Mouse (Mus musculus) ES-E14 (cell line): ENCODE data around the gene H2-Ob.

Experiments used
- HCFC1 ChIP-seq: IDR thresholded peaks from 2 replicates; pipeline ENCODE4 v1.6.1; 2012; ENCODE audit warnings: low read length, inconsistent platforms, borderline replicate concordance; ENCODE audit not compliant: insufficient read depth
- ZC3H11A ChIP-seq: IDR thresholded peaks from 2 replicates; pipeline ENCODE4 v1.6.1; 2012; ENCODE audit warnings: low read depth, mild to moderate bottlenecking, inconsistent platforms, low read length, borderline replicate concordance

DNA sequence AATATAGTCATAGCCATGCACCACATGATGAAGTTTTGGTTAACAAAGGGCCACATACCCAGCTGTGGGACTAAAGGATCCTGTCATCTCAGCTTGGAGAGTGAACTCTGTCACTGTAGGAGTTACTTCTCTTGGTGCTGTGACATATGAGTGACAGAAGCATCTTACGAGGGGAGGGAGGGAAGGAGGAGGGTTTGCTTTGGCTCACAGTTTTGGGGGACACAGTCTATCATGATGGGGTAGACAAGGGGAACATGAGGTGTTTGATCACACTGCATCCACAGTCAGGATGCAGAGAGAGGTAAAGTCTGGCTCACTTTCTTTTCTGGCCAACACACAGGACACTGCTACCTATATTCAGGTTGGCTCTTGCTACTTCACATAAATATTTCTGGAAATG lies 43.1 kb downstream of the H2-Ob start:
- no peak for TF ChIP-seq ZC3H11A
- no peak for TF ChIP-seq HCFC1
